Mouse (Mus musculus): Measurements from ENCODE around the gene Ednra.

GRCm38 (mm10) chr8:77742395-77742794 is 18.1 kb upstream of the Ednra start:
- no peak for TF ChIP-seq CTCF (IDR thresholded peaks at IDR 0.05; ENCODE audit: borderline replicate concordance, extremely low read depth, insufficient read depth, insufficient read length)
- TF ChIP-seq POLR2A (IDR thresholded peaks at IDR 0.05; ENCODE audit: borderline replicate concordance, extremely low read depth, insufficient read depth, insufficient read length, poor library complexity, severe bottlenecking), result no peak
